Mouse (Mus musculus) lung, embryonic 14.5 days (tissue): Measurements from ENCODE around the gene Thpo. TPM values are rescaled to one million over a fixed set of nuclear protein-coding genes. Genes with fewer than 3 reads are reported as not detected.

Source experiments
- ATAC-seq: fragments of 200-750 bp; cut with Nextera tagmentation; 2 replicates; pipeline ENCODE4 v1.8.0; 2017; ENCODE audit warnings: mild to moderate bottlenecking, moderate TSS enrichment, moderate library complexity; ENCODE audit not compliant: insufficient read depth
- DNase-seq: peaks from one replicate; pipeline ENCODE4 v3.0.0-alpha.2; 2015
- H3K27ac ChIP-seq: fragments of 300-500 bp; sonication (generic); 2 replicates; pipeline ENCODE4 v1.5.1; 2014; ENCODE audit warnings: low read depth, mild to moderate bottlenecking, moderate library complexity
- H3K27me3 ChIP-seq: fragments of 300-500 bp; sonication (generic); 2 replicates; pipeline ENCODE4 v1.6.1; 2014; ENCODE audit warnings: low read length, control low read depth; ENCODE audit not compliant: insufficient read depth
- H3K36me3 ChIP-seq: fragments of 300-500 bp; sonication (generic); 2 replicates; pipeline ENCODE4 v1.6.1; 2014; ENCODE audit warnings: control low read depth; ENCODE audit not compliant: insufficient read depth
- H3K4me1 ChIP-seq: fragments of 300-500 bp; sonication (generic); 2 replicates; pipeline ENCODE4 v1.6.1; 2014; ENCODE audit warnings: antibody characterized with exemption, control low read depth; ENCODE audit not compliant: insufficient read depth
- H3K4me2 ChIP-seq: fragments of 300-500 bp; sonication (generic); 2 replicates; pipeline ENCODE4 v1.6.1; 2014; ENCODE audit warnings: mild to moderate bottlenecking
- H3K4me3 ChIP-seq: fragments of 300-500 bp; sonication (generic); 2 replicates; pipeline ENCODE4 v1.5.1; 2014; ENCODE audit warnings: low read depth, low read length
- H3K9ac ChIP-seq: fragments of 300-500 bp; sonication (generic); 2 replicates; pipeline ENCODE4 v1.6.1; 2014
- H3K9me3 ChIP-seq: fragments of 300-500 bp; sonication (generic); 2 replicates; pipeline ENCODE4 v1.6.1; 2016; ENCODE audit warnings: low read depth, low read length, control low read depth
- CTCF ChIP-seq: IDR thresholded peaks from 2 replicates; pipeline ENCODE4 v1.5.1; 2016; ENCODE audit warnings: antibody characterized with exemption, low read depth
- WGBS: fragments of 180-500 bp; shearing (Covaris S2); extraction: QIAGEN DNeasy Blood & Tissue Kit; methylation state at CpG from one replicate; pipeline ENCODE4 v1.1.7; 2014; 5-methylcytosine and 5-hydroxymethylcytosine counted together
- polyA plus RNA-seq: library from polyadenylated mRNA; unstranded; fragments of >200 nt; fragmentation: Nextera tagmentation; extraction: Ambion mirVana; gene quantifications from 2 replicates; pipeline ENCODE4 v1.2.1, GENCODE M21; 2014

Thpo gene
- polyA plus RNA-seq, 1 experiment from 2014 or later, result 1.1 TPM

DNA sequence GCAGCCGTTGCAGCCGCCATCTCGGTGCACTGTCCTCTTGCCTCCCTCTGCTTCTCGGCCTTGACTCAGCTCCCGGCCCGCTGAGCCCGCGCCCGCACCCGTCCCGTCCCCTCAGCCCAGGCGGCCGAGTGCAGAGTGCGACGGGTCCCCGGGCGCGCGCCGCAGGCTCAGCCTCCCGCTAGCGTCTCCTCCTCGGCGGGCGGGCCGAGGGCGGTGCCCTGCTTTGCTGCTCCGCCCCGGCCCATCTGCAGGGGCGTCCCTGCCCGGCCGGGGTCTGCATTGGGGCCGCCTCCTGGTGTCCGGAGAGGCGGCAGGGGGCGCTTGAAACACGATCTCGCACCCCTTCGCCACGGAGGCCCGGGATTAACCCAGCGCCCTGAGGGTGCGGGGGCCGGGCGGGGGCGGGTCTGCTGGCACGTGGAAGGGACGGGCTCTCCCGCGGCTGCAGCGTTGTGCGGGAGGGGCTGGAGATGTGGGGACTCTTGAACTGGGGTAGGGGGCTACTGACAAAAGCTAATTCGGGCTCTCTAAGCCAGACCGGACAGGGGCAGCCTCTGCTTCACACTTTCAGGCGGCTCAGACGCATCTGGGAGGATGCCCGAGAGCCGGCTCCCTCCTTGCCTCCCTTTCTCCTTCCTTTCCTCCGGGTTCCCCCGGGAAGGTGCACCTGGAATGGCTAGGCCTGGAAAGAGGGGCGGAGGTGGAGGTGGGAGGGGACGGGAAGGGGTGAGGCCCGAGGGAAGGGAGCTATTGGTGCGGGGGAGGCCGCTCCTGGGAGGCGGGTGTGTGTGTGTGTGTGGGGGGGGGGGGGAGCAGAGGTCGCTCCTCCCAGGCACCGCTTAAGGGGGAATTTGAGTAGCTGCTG is 18.1 kb downstream of the Thpo start:
- peak overlapping the region; percentile 67 for H3K9ac ChIP-seq
- peak; percentile 95 for DNase-seq
- H3K4me1 ChIP-seq, result peaks cover 9% of the 10 kb centered on the region
- peak; percentile 86 for ATAC-seq
- peaks cover 27% of the 10 kb centered on the region for H3K36me3 ChIP-seq
- H3K9me3 ChIP-seq, result no peaks in the 10 kb centered on the region
- peak overlapping the region; percentile 89 for H3K4me2 ChIP-seq
- WGBS, result under 1% methylated on average over 66 of the region's 68 CpGs
- peak; percentile 45 for TF ChIP-seq CTCF
- no peaks in the 10 kb centered on the region for H3K27me3 ChIP-seq
- H3K27ac ChIP-seq, result peak overlapping the region; percentile 97
- peak overlapping the region; percentile 61 for H3K4me3 ChIP-seq

DNA sequence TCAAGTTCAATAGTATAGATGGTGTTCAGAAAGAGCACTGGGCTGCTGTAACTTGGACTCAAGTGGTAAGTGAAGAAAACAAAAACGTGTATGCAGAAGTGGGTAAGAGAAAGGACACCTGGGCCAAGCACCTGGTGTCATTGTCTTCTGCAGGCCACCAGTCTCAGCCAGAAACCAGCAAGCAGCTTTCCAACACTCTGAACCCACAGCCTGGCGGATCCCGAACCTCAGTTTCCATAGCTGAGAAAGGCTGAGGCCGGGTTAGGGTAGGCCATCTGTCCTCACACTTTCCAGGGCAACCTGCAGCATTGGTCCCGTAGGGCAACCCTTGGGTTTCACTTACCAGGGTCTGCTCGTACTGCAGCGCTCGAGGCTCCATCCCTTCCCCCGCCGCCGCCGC is 18.7 kb downstream of the Thpo start:
- peak overlapping the region; percentile 61 for H3K4me3 ChIP-seq

DNA sequence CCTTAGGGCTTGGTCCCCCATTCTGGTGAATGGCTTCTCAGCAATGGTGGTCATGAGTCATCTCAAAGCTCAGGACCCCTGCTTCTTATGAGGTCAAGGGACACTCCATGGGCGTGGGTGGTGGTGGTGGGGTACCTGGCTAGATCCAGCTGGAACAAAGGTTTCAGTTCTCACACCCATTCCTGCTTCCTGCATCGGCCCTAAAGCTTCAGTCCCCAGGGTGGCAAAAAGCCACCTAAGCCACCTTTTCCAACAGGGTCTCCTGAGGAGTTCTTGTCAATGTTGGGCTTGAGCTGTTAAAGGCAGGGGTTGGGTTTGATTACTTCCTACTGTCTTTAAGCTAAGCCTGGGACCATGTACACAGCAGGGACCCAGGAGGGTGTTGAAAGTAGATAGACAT is 19.1 kb downstream of the Thpo start:
- WGBS, result 61% methylated on average over 2 of the region's 2 CpGs
- H3K9ac ChIP-seq, result peak overlapping the region; percentile 67
- H3K36me3 ChIP-seq, result peaks cover 23% of the 10 kb centered on the region
- H3K27ac ChIP-seq, result no peak overlapping the region
- ATAC-seq (no peak), DNase-seq (no peak)
- H3K9me3 ChIP-seq, result no peaks in the 10 kb centered on the region
- no peaks in the 10 kb centered on the region for H3K27me3 ChIP-seq
- TF ChIP-seq CTCF, result no peak
- H3K4me2 ChIP-seq, result peak overlapping the region; percentile 89
- peaks cover 9% of the 10 kb centered on the region for H3K4me1 ChIP-seq
- H3K4me3 ChIP-seq, result peak overlapping the region; percentile 61

More for the DNA sequence above, 18.7 kb downstream of the Thpo start:
- H3K4me1 ChIP-seq, result peaks cover 9% of the 10 kb centered on the region
- peak overlapping the region; percentile 97 for H3K27ac ChIP-seq
- H3K4me2 ChIP-seq, result peak overlapping the region; percentile 89
- H3K9ac ChIP-seq, result peak overlapping the region; percentile 67
- no peak for ATAC-seq
- no peak for TF ChIP-seq CTCF
- H3K27me3 ChIP-seq, result no peaks in the 10 kb centered on the region
- H3K9me3 ChIP-seq, result no peaks in the 10 kb centered on the region
- peaks cover 25% of the 10 kb centered on the region for H3K36me3 ChIP-seq
- no peak for DNase-seq
- 2% methylated on average over 12 of the region's 12 CpGs for WGBS

DNA sequence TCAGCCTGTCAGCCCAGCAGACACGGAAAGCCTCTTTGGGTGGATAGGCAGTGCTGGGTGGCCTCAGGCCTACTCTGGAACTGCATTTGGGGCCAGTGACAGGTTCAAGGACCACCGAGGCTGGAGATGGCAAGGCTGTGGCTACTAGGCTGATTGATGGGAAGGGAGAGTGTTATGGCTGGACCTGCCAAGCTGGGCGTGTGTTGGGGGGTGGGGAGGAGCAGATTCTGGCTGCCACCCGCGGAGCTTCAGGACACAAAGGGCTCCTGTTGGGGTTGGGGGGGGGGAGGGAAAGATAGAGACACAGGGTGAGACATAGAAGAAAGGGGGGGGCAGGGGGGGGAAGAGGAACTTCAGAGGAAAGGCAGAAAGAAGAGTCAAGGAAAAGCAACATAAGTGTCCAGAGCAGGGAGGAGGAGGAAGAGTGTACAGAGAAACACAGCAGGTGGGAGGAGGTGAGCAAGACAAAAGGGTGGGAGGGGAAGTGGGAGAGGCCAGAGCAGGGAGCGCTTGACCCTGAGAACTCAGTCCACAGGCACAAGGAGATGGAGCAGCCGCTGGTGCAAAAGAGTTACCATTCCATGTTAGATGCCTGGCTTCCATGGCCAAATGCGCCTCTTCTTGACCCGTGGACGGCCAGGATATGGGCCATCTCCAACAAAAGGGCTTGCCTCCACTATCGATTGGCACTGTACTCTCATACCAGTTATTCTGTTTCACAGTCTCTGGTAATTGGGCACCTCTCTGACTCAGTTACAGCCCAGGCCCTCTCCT is 19.8 kb downstream of the Thpo start:
- ATAC-seq, result no peak
- 34% methylated on average over 11 of the region's 11 CpGs for WGBS
- Histone ChIP-seq H3K4me1 (peaks cover 9% of the 10 kb centered on the region), H3K27me3 (no peaks in the 10 kb centered on the region), H3K4me3 (peak overlapping the region; percentile 61), H3K27ac (no peak overlapping the region), H3K9ac (no peak overlapping the region; the same call in 1 of the 2 replicates), H3K36me3 (peaks cover 22% of the 10 kb centered on the region), H3K4me2 (peak overlapping the region; percentile 89), H3K9me3 (no peaks in the 10 kb centered on the region)
- no peak for DNase-seq
- TF ChIP-seq CTCF, result no peak

DNA sequence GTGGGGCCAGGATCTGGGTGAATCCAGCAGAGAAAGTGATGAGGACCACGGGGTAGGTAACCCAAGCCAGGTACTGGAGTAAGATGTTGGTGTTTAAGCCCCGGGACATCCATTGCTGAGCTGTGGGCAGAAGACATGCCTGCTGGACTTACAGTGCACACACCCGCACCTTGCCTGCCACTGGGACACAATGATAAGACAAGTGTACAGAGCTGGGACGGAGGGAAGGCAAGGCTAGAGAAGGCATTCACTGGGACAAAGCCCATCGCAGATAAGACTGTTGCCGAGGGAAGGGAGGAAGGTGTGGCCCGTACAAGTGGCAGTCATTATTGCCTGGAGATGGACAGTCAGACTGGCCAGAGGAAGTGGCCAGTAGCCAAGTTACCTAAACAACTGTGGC is 21.4 kb downstream of the Thpo start:
- H3K4me2 ChIP-seq, result no peak overlapping the region
- WGBS, result 81% methylated on average over 7 of the region's 7 CpGs
- no peak for DNase-seq
- H3K4me3 ChIP-seq, result no peak overlapping the region
- peaks cover 9% of the 10 kb centered on the region for H3K4me1 ChIP-seq
- no peak for TF ChIP-seq CTCF
- no peaks in the 10 kb centered on the region for H3K27me3 ChIP-seq
- ATAC-seq, result no peak
- no peak overlapping the region for H3K27ac ChIP-seq
- H3K36me3 ChIP-seq, result peaks cover 26% of the 10 kb centered on the region
- H3K9me3 ChIP-seq, result no peaks in the 10 kb centered on the region
- H3K9ac ChIP-seq, result no peak overlapping the region

DNA sequence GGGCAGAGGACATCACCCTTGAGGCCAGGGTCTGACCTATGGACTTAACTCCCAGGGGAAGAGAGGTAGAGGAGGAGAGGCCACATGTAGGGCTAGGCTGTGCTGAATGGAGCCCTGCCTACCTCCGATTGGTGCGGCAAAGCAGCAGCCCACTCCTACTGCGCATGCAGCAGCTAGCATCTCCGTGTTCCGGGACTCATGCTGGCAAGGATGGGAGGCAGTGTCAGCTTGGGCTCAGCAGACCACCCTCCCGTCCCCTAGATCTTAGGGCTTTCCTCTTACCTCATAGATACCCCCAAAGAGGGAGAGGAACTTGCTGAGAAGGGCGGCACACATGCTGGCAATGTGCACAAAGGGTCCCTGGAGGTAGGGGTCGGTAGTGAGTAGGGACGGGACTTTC is 22.1 kb downstream of the Thpo start:
- WGBS, result 78% methylated on average over 9 of the region's 9 CpGs
- no peak overlapping the region for H3K27ac ChIP-seq
- TF ChIP-seq CTCF, result no peak
- H3K9ac ChIP-seq, result no peak overlapping the region
- DNase-seq (no peak), ATAC-seq (no peak)
- peaks cover 31% of the 10 kb centered on the region for H3K36me3 ChIP-seq
- no peak overlapping the region for H3K4me2 ChIP-seq
- H3K27me3 ChIP-seq, result no peaks in the 10 kb centered on the region
- H3K4me1 ChIP-seq, result peaks cover 9% of the 10 kb centered on the region
- H3K9me3 ChIP-seq, result no peaks in the 10 kb centered on the region
- H3K4me3 ChIP-seq, result no peak overlapping the region

DNA sequence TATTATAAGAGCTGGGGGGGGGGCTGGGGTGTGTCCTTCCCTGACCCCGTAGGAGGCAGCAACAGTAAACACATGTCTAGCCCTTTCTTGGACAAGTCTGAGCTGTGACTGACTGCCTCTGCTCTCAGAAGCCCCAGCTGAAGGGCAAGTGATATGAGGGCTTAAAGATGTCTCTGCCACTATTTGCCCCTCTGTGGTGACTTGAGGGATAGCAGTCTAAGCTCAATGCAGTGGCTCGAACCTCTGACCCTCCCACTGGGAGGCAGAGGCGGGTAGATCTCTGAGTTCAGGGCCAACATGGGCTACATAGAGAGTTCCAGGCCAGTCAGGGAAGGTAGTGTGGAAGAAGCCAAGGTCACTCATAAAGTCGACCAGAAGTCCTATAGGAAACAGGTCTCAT is 23.5 kb downstream of the Thpo start:
- Histone ChIP-seq H3K4me2 (no peak overlapping the region), H3K4me3 (no peak overlapping the region), H3K36me3 (peaks cover 35% of the 10 kb centered on the region), H3K4me1 (peaks cover 9% of the 10 kb centered on the region), H3K9ac (no peak overlapping the region), H3K27me3 (no peaks in the 10 kb centered on the region), H3K9me3 (no peaks in the 10 kb centered on the region), H3K27ac (no peak overlapping the region)
- DNase-seq, result no peak
- no peak for TF ChIP-seq CTCF
- 71% methylated on average over 4 of the region's 4 CpGs for WGBS
- ATAC-seq, result no peak
